Mouse (Mus musculus): Measurements from ENCODE around the gene Tnnt3.

- TF ChIP-seq CTCF (IDR thresholded peaks at IDR 0.05; ENCODE audit: borderline replicate concordance, insufficient read depth, low read depth, low read length) = no peak
- TF ChIP-seq POLR2A (IDR thresholded peaks at IDR 0.05; ENCODE audit: borderline replicate concordance, insufficient read depth, low read length) = no peak
These were observed 18.9 kb downstream of the Tnnt3 start for GRCm38 (mm10) chr7:142517531-142517930.
